Mouse (Mus musculus): ENCODE measurements around the gene Gpr139. TPM values are rescaled to one million over a fixed set of nuclear protein-coding genes. Genes with fewer than 3 reads are reported as not detected.

The Gpr139 gene
- 0.09 and 0.21 TPM in 2 replicates for polyA plus RNA-seq (2014; fragmentation: Nextera tagmentation; extraction: Ambion mirVana)

- Histone ChIP-seq H3K4me2 (ENCODE audit: low read depth, low read length) (peak within 1 kb of the TSS; percentile 85), H3K4me1 (ENCODE audit: control insufficient read depth, insufficient read depth, low read length) (peaks cover 7% of the 10 kb centered on the region; the same call in 1 of the 2 replicates), H3K9me3 (ENCODE audit: control insufficient read depth, low read length) (no peaks in the 10 kb centered on the region), H3K4me3 (ENCODE audit: low read depth, low read length) (peak within 1 kb of the TSS; percentile 44), H3K9ac (ENCODE audit: low read depth, low read length) (peak within 1 kb of the TSS; percentile 34; the same call in 1 of the 2 replicates), H3K27me3 (replicated peaks; ENCODE audit: control insufficient read depth, insufficient read depth, low read length) (peaks cover 43% of the 10 kb centered on the region), H3K36me3 (ENCODE audit: control insufficient read depth, insufficient read depth, low read length) (no peaks in the 10 kb centered on the region), H3K27ac (replicated peaks; ENCODE audit: low read depth, low read length) (no peak within 1 kb of the TSS)
- DNase-seq (ENCODE audit: low spot score): peak; percentile 42
- ATAC-seq (ENCODE audit: low read depth): peak; percentile 84
- WGBS: under 1% methylated on average over 23 of the region's 47 CpGs
Measured at GRCm38 (mm10) chr7:119184341-119185143, at the start of gene Gpr139. TSS of gene Gpr139 (minus strand) at chr7:119184603.

- no peaks in the 10 kb centered on the region for H3K4me1 ChIP-seq (ENCODE audit: control insufficient read depth, insufficient read depth, low read length)
- no peaks in the 10 kb centered on the region for H3K36me3 ChIP-seq (ENCODE audit: control insufficient read depth, insufficient read depth, low read length)
- 46% methylated on average over 3 of the region's 3 CpGs for WGBS
- no peaks in the 10 kb centered on the region for H3K27me3 ChIP-seq (replicated peaks; ENCODE audit: control insufficient read depth, insufficient read depth, low read length)
- H3K4me2 ChIP-seq (ENCODE audit: low read depth, low read length): no peak overlapping the region
- DNase-seq (ENCODE audit: low spot score) (no peak), ATAC-seq (ENCODE audit: low read depth) (no peak)
- no peak overlapping the region for H3K27ac ChIP-seq (replicated peaks; ENCODE audit: low read depth, low read length)
- H3K9me3 ChIP-seq (ENCODE audit: control insufficient read depth, low read length): no peaks in the 10 kb centered on the region
- H3K4me3 ChIP-seq (ENCODE audit: low read depth, low read length): no peak overlapping the region
- H3K9ac ChIP-seq (ENCODE audit: low read depth, low read length): no peak overlapping the region
Measured at GRCm38 (mm10) chr7:119230971-119231370, 46.6 kb upstream of the Gpr139 start.

- no peaks in the 10 kb centered on the region for H3K27me3 ChIP-seq (replicated peaks; ENCODE audit: control insufficient read depth, insufficient read depth, low read length)
- ATAC-seq (ENCODE audit: low read depth) (no peak), DNase-seq (ENCODE audit: low spot score) (no peak)
- H3K27ac ChIP-seq (replicated peaks; ENCODE audit: low read depth, low read length): no peak overlapping the region
- 89% methylated on average over 4 of the region's 4 CpGs for WGBS
- no peaks in the 10 kb centered on the region for H3K36me3 ChIP-seq (ENCODE audit: control insufficient read depth, insufficient read depth, low read length)
- no peaks in the 10 kb centered on the region for H3K4me1 ChIP-seq (ENCODE audit: control insufficient read depth, insufficient read depth, low read length)
- no peaks in the 10 kb centered on the region for H3K9me3 ChIP-seq (ENCODE audit: control insufficient read depth, low read length)
- no peak overlapping the region for H3K4me2 ChIP-seq (ENCODE audit: low read depth, low read length)
- no peak overlapping the region for H3K9ac ChIP-seq (ENCODE audit: low read depth, low read length)
- no peak overlapping the region for H3K4me3 ChIP-seq (ENCODE audit: low read depth, low read length)
Measured at GRCm38 (mm10) chr7:119222706-119223105, 38.3 kb upstream of the Gpr139 start.

- no peaks in the 10 kb centered on the region for H3K9me3 ChIP-seq (ENCODE audit: control insufficient read depth, low read length)
- DNase-seq (ENCODE audit: low spot score) (no peak), ATAC-seq (ENCODE audit: low read depth) (no peak)
- H3K27me3 ChIP-seq (replicated peaks; ENCODE audit: control insufficient read depth, insufficient read depth, low read length): no peaks in the 10 kb centered on the region
- H3K27ac ChIP-seq (replicated peaks; ENCODE audit: low read depth, low read length): no peak overlapping the region
- H3K4me3 ChIP-seq (ENCODE audit: low read depth, low read length): no peak overlapping the region
- 90% methylated on average over 2 of the region's 2 CpGs for WGBS
- H3K9ac ChIP-seq (ENCODE audit: low read depth, low read length): no peak overlapping the region
- H3K4me2 ChIP-seq (ENCODE audit: low read depth, low read length): no peak overlapping the region
- H3K4me1 ChIP-seq (ENCODE audit: control insufficient read depth, insufficient read depth, low read length): no peaks in the 10 kb centered on the region
- no peaks in the 10 kb centered on the region for H3K36me3 ChIP-seq (ENCODE audit: control insufficient read depth, insufficient read depth, low read length)
Measured at GRCm38 (mm10) chr7:119219121-119219520, 34.7 kb upstream of the Gpr139 start.

- H3K27me3 ChIP-seq (replicated peaks; ENCODE audit: control insufficient read depth, insufficient read depth, low read length): no peaks in the 10 kb centered on the region
- DNase-seq (ENCODE audit: low spot score) (no peak), ATAC-seq (ENCODE audit: low read depth) (no peak)
- no peaks in the 10 kb centered on the region for H3K4me1 ChIP-seq (ENCODE audit: control insufficient read depth, insufficient read depth, low read length)
- H3K4me3 ChIP-seq (ENCODE audit: low read depth, low read length): no peak overlapping the region
- no peak overlapping the region for H3K9ac ChIP-seq (ENCODE audit: low read depth, low read length)
- H3K36me3 ChIP-seq (ENCODE audit: control insufficient read depth, insufficient read depth, low read length): no peaks in the 10 kb centered on the region
- no peak overlapping the region for H3K4me2 ChIP-seq (ENCODE audit: low read depth, low read length)
- WGBS: 62% methylated on average over 3 of the region's 3 CpGs
- H3K9me3 ChIP-seq (ENCODE audit: control insufficient read depth, low read length): no peaks in the 10 kb centered on the region
- H3K27ac ChIP-seq (replicated peaks; ENCODE audit: low read depth, low read length): no peak overlapping the region
Measured at GRCm38 (mm10) chr7:119207251-119207650, 22.8 kb upstream of the Gpr139 start.

- H3K4me1 ChIP-seq (ENCODE audit: control insufficient read depth, insufficient read depth, low read length): peaks cover 7% of the 10 kb centered on the region; the same call in 1 of the 2 replicates
- H3K4me3 ChIP-seq (ENCODE audit: low read depth, low read length): no peak overlapping the region
- peaks cover 43% of the 10 kb centered on the region for H3K27me3 ChIP-seq (replicated peaks; ENCODE audit: control insufficient read depth, insufficient read depth, low read length)
- no peaks in the 10 kb centered on the region for H3K9me3 ChIP-seq (ENCODE audit: control insufficient read depth, low read length)
- H3K27ac ChIP-seq (replicated peaks; ENCODE audit: low read depth, low read length): no peak overlapping the region
- H3K9ac ChIP-seq (ENCODE audit: low read depth, low read length): no peak overlapping the region
- ATAC-seq (ENCODE audit: low read depth): no peak
- WGBS: 14% methylated on average over 11 of the region's 11 CpGs
- H3K36me3 ChIP-seq (ENCODE audit: control insufficient read depth, insufficient read depth, low read length): no peaks in the 10 kb centered on the region
- H3K4me2 ChIP-seq (ENCODE audit: low read depth, low read length): no peak overlapping the region
- peak; percentile 20 for DNase-seq (ENCODE audit: low spot score)
Measured at GRCm38 (mm10) chr7:119186374-119186773, 2.0 kb upstream of the Gpr139 start.

- ATAC-seq (ENCODE audit: low read depth): 0 out of 2 replicates have a peak, but pooled peaks have one; percentile 27
- peaks cover 43% of the 10 kb centered on the region for H3K27me3 ChIP-seq (replicated peaks; ENCODE audit: control insufficient read depth, insufficient read depth, low read length)
- H3K9me3 ChIP-seq (ENCODE audit: control insufficient read depth, low read length): no peaks in the 10 kb centered on the region
- peaks cover 7% of the 10 kb centered on the region; the same call in 1 of the 2 replicates for H3K4me1 ChIP-seq (ENCODE audit: control insufficient read depth, insufficient read depth, low read length)
- no peak overlapping the region for H3K9ac ChIP-seq (ENCODE audit: low read depth, low read length)
- WGBS: 3% methylated on average over 23 of the region's 23 CpGs
- no peaks in the 10 kb centered on the region for H3K36me3 ChIP-seq (ENCODE audit: control insufficient read depth, insufficient read depth, low read length)
- DNase-seq (ENCODE audit: low spot score): no peak
- peak overlapping the region; percentile 85 for H3K4me2 ChIP-seq (ENCODE audit: low read depth, low read length)
- H3K27ac ChIP-seq (replicated peaks; ENCODE audit: low read depth, low read length): no peak overlapping the region
- peak overlapping the region; percentile 44 for H3K4me3 ChIP-seq (ENCODE audit: low read depth, low read length)
Measured at GRCm38 (mm10) chr7:119185181-119185940, 958 bp upstream of the Gpr139 start.

GRCm38 (mm10) chr7:119181053-119181452 lies 3.4 kb downstream of the Gpr139 start:
- Histone ChIP-seq H3K4me2 (ENCODE audit: low read depth, low read length) (no peak overlapping the region), H3K9ac (ENCODE audit: low read depth, low read length) (no peak overlapping the region), H3K4me3 (ENCODE audit: low read depth, low read length) (no peak overlapping the region), H3K27me3 (replicated peaks; ENCODE audit: control insufficient read depth, insufficient read depth, low read length) (peaks cover 34% of the 10 kb centered on the region), H3K9me3 (ENCODE audit: control insufficient read depth, low read length) (no peaks in the 10 kb centered on the region), H3K27ac (replicated peaks; ENCODE audit: low read depth, low read length) (no peak overlapping the region), H3K36me3 (ENCODE audit: control insufficient read depth, insufficient read depth, low read length) (no peaks in the 10 kb centered on the region), H3K4me1 (ENCODE audit: control insufficient read depth, insufficient read depth, low read length) (peaks cover 7% of the 10 kb centered on the region; the same call in 1 of the 2 replicates)
- no peak for ATAC-seq (ENCODE audit: low read depth)
- WGBS: 54% methylated on average over 4 of the region's 4 CpGs
- peak; percentile 71 for DNase-seq (ENCODE audit: low spot score)

Measured in embryonic facial prominence, embryonic 14.5 days (tissue).